Comparison of ENCODE assay signal across 13 mouse cellular contexts in the genomic region with DNA sequence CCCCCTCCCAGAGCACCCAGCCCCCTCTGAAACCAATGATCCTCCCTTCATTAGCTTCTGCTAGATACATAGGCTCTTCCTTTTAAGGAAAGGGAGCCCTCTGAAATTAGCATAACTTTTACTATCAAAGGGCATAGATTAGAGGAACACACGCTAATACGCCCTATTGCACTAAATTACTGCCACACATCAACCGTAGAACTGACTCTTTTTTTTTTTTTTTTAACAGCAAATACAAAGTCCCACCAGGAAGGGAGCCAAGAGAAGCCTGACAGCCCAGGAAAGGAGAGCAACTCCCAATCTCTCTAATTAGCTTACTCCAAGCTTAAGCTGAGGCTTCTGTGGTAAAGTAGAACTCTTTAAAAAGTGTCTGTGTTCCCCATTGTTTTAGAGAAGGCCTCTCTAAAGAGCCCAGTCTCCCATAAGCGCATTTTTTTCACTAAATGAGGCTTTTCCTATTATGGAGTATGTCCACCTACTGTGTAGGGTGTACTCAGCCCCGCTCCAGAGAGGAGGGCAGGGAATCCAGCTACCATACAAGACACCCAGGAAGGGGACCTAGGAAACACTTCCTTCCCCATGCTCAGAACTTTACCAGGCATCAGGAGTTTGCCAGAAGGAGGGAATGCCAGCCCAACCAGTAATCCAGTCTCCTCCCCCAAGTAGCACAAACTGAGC. TPM values are rescaled to one million over a fixed set of nuclear protein-coding genes. Genes with fewer than 3 reads are reported as not detected.
DNase-seq lines count a peak whose midpoint lies in the region; ATAC-seq and TF ChIP-seq lines count a peak whose summit lies in the region.
"Had no signal": no experiment of that assay in that cellular context is flagged by ENCODE, and none has a peak within 500 bp of the region (broad histone marks: within the 10 kb centered on the region; RNA-seq: fewer than 3 reads in every experiment).

No protein-coding gene starts in this region.

- peak overlapping the region; percentile 45 for H3K27ac ChIP-seq in hindbrain, embryonic 15.5 days (replicated peaks)
- H3K27ac ChIP-seq in hindbrain, embryonic 14.5 days, result no peak overlapping the region
- peak overlapping the region; percentile 18; the same call in 1 of the 2 replicates for H3K27ac ChIP-seq in limb, embryonic 15.5 days
- H3K27ac ChIP-seq in limb, embryonic 10.5 days, result no peak overlapping the region
- peak overlapping the region; percentile 77 for H3K27ac ChIP-seq in intestine, embryonic 16.5 days (ENCODE audit: low read length)

- H3K9ac ChIP-seq in hindbrain, embryonic 15.5 days, result no peak overlapping the region
- H3K9ac ChIP-seq in hindbrain, embryonic 14.5 days, result no peak overlapping the region
- H3K9ac ChIP-seq in limb, embryonic 15.5 days, result no peak overlapping the region
- H3K9ac ChIP-seq in intestine, embryonic 16.5 days (ENCODE audit: low read depth, low read length), result 0 out of 2 replicates have a peak overlapping the region, but pooled peaks have one; percentile 28
- H3K9ac ChIP-seq: heart, embryonic 12.5 days had no signal

- WGBS in hindbrain, embryonic 15.5 days, result 45% methylated on average over 5 of the region's 5 CpGs
- 39% methylated on average over 5 of the region's 5 CpGs for WGBS in hindbrain, embryonic 14.5 days
- WGBS in limb, embryonic 15.5 days, result 53% methylated on average over 5 of the region's 5 CpGs
- WGBS in limb, embryonic 10.5 days, result 72% methylated on average over 5 of the region's 5 CpGs
- WGBS in intestine, embryonic 16.5 days, result 52% methylated on average over 5 of the region's 5 CpGs

- H3K36me3 ChIP-seq in hindbrain, embryonic 15.5 days, result no peaks in the 10 kb centered on the region
- H3K36me3 ChIP-seq in hindbrain, embryonic 14.5 days (replicated peaks; ENCODE audit: control insufficient read depth, insufficient read depth), result no peaks in the 10 kb centered on the region
- H3K36me3 ChIP-seq in limb, embryonic 15.5 days, result no peaks in the 10 kb centered on the region
- H3K36me3 ChIP-seq in limb, embryonic 10.5 days, result no peaks in the 10 kb centered on the region
- H3K36me3 ChIP-seq in intestine, embryonic 16.5 days (ENCODE audit: control insufficient read depth, insufficient read depth, low read length), result no peaks in the 10 kb centered on the region
- H3K36me3 ChIP-seq: heart, embryonic 12.5 days had no signal

- no peaks in the 10 kb centered on the region for H3K27me3 ChIP-seq in hindbrain, embryonic 15.5 days
- no peaks in the 10 kb centered on the region for H3K27me3 ChIP-seq in hindbrain, embryonic 14.5 days (ENCODE audit: control insufficient read depth, insufficient read depth, low read length)
- H3K27me3 ChIP-seq in limb, embryonic 15.5 days, result no peaks in the 10 kb centered on the region
- H3K27me3 ChIP-seq in limb, embryonic 10.5 days (ENCODE audit: low read depth, poor library complexity, severe bottlenecking), result no peaks in the 10 kb centered on the region
- H3K27me3 ChIP-seq in intestine, embryonic 16.5 days (replicated peaks; ENCODE audit: control insufficient read depth, insufficient read depth, low read length), result no peaks in the 10 kb centered on the region
- H3K27me3 ChIP-seq: heart, embryonic 12.5 days had no signal

- TF ChIP-seq POLR2A in brain, embryonic 14.5 days (IDR thresholded peaks at IDR 0.05; ENCODE audit: borderline replicate concordance, extremely low read depth, insufficient read depth, insufficient read length, poor library complexity, severe bottlenecking), result no peak

- H3K9me3 ChIP-seq in hindbrain, embryonic 15.5 days, result no peaks in the 10 kb centered on the region
- H3K9me3 ChIP-seq in hindbrain, embryonic 14.5 days (ENCODE audit: control insufficient read depth, low read length), result no peaks in the 10 kb centered on the region
- no peaks in the 10 kb centered on the region for H3K9me3 ChIP-seq in limb, embryonic 15.5 days
- H3K9me3 ChIP-seq in limb, embryonic 10.5 days (replicated peaks), result no peaks in the 10 kb centered on the region
- no peaks in the 10 kb centered on the region for H3K9me3 ChIP-seq in intestine, embryonic 16.5 days (ENCODE audit: control insufficient read depth, low read length)
- H3K9me3 ChIP-seq: heart, embryonic 12.5 days had no signal

- no peak overlapping the region for H3K4me3 ChIP-seq in hindbrain, embryonic 15.5 days
- H3K4me3 ChIP-seq in hindbrain, embryonic 14.5 days (replicated peaks; ENCODE audit: low read length), result no peak overlapping the region
- H3K4me3 ChIP-seq in limb, embryonic 15.5 days, result no peak overlapping the region
- H3K4me3 ChIP-seq in limb, embryonic 10.5 days, result no peak overlapping the region
- no peak overlapping the region for H3K4me3 ChIP-seq in intestine, embryonic 16.5 days (ENCODE audit: low read length)
- H3K4me3 ChIP-seq: erythroblast, embryonic 14.5 days; heart, embryonic 12.5 days had no signal

- no peak overlapping the region for H3K4me2 ChIP-seq in hindbrain, embryonic 15.5 days
- H3K4me2 ChIP-seq in hindbrain, embryonic 14.5 days (replicated peaks), result no peak overlapping the region
- H3K4me2 ChIP-seq in limb, embryonic 15.5 days, result no peak overlapping the region
- H3K4me2 ChIP-seq in intestine, embryonic 16.5 days (ENCODE audit: low read depth, low read length), result no peak overlapping the region; the same call in 1 of the 2 replicates
- H3K4me2 ChIP-seq: heart, embryonic 12.5 days had no signal

- ATAC-seq in hindbrain, embryonic 15.5 days (ENCODE audit: low FRiP score, low read depth), result no peak
- ATAC-seq in hindbrain, embryonic 14.5 days (ENCODE audit: low FRiP score), result no peak
- no peak for ATAC-seq in limb, embryonic 15.5 days (ENCODE audit: insufficient number of reproducible peaks, low FRiP score, low TSS enrichment, low read depth)
- peak; percentile 57 for ATAC-seq in intestine, embryonic 16.5 days

- peaks cover 15% of the 10 kb centered on the region for H3K4me1 ChIP-seq in hindbrain, embryonic 15.5 days (replicated peaks)
- H3K4me1 ChIP-seq in hindbrain, embryonic 14.5 days (replicated peaks; ENCODE audit: control insufficient read depth, insufficient read depth, low read length), result 0 out of 2 replicates have a peak, but pooled peaks cover 4% of the 10 kb centered on the region
- peaks cover 21% of the 10 kb centered on the region for H3K4me1 ChIP-seq in limb, embryonic 15.5 days
- peaks cover 20% of the 10 kb centered on the region for H3K4me1 ChIP-seq in limb, embryonic 10.5 days
- H3K4me1 ChIP-seq in intestine, embryonic 16.5 days (ENCODE audit: control insufficient read depth, insufficient read depth, low read length), result peaks cover 26% of the 10 kb centered on the region

- no peak for DNase-seq in hindbrain, embryonic 14.5 days (ENCODE audit: low spot score)
- no peak for DNase-seq in limb, embryonic 10.5 days (ENCODE audit: low spot score)
- peak; percentile 87 for DNase-seq in brain, embryonic 14.5 days (ENCODE audit: low read depth)
- DNase-seq in MN1 (ENCODE audit: low spot score), result no peak
- DNase-seq in layer of hippocampus, adult 8-10 months (ENCODE audit: low spot score in 2 of 2), result no peak
- DNase-seq: cerebellum, adult 11 months; right cerebral cortex, adult 18-20 months had no signal

- no peak for TF ChIP-seq CTCF in brain, embryonic 14.5 days (IDR thresholded peaks at IDR 0.05; ENCODE audit: borderline replicate concordance, extremely low read depth, insufficient read depth, insufficient read length)

RNA-seq across cellular contexts. Expression of gene Carmil1, which starts 38.0 kb away (rescaled TPM):
- 39.9 and 42.8 TPM in 2 replicates for polyA plus RNA-seq in hindbrain, embryonic 15.5 days (2015; fragmentation: Nextera tagmentation; extraction: Ambion mirVana)
- 38.7 and 43.3 TPM in 2 replicates for polyA plus RNA-seq in hindbrain, embryonic 14.5 days (2014; fragmentation: Nextera tagmentation; extraction: Ambion mirVana)
- 33.0 and 39.8 TPM in 2 replicates for polyA plus RNA-seq in limb, embryonic 15.5 days (2015; fragmentation: Nextera tagmentation; extraction: Ambion mirVana)
- polyA plus RNA-seq in limb, embryonic 10.5 days (2016; fragmentation: Nextera tagmentation; extraction: Ambion mirVana), result 23.3 and 33.1 TPM in 2 replicates
- polyA plus RNA-seq in brain, embryonic 14.5 days (2012; rRNA removed), result 15.1 and 20.1 TPM in 2 replicates
- polyA plus RNA-seq in intestine, embryonic 16.5 days (2015; fragmentation: Nextera tagmentation; extraction: Ambion mirVana), result 33.1 and 41.5 TPM in 2 replicates
- 10 to 100 TPM; 39.0 to 50.9 (median 43.6) TPM for total RNA-seq in layer of hippocampus, adult 8-10 months (2022)
- total RNA-seq: megakaryocyte-erythroid progenitor cell, adult 5-6 weeks had no signal

Comparison
In these comparisons a context has a peak if more than half of its experiments do, and no peak if none do; other contexts are left out.
1. H3K27ac ChIP-seq: peak in hindbrain, embryonic 15.5 days (single experiment), limb, embryonic 15.5 days (single experiment) and intestine, embryonic 16.5 days (single experiment); none in hindbrain, embryonic 14.5 days (single experiment) and limb, embryonic 10.5 days (single experiment).